Mouse (Mus musculus) lung, embryonic 15.5 days (tissue): ENCODE measurements around the gene Tsen54. TPM values are rescaled to one million over a fixed set of nuclear protein-coding genes. Genes with fewer than 3 reads are reported as not detected.
"Not testable (repeated sequence)": the region's sequence is repeated elsewhere in the genome, so short reads cannot be mapped to it uniquely, and the experiment has no call there.

Source experiments
- ATAC-seq: fragments of 200-750 bp; cut with Nextera tagmentation; 2 replicates; pipeline ENCODE4 v1.8.0; 2017; ENCODE audit warnings: moderate number of reproducible peaks, borderline replicate concordance; ENCODE audit not compliant: low FRiP score, low TSS enrichment; ENCODE audit errors: extremely low read depth
- H3K27ac ChIP-seq: fragments of 300-500 bp; sonication (generic); 2 replicates; pipeline ENCODE4 v1.5.1; 2015; ENCODE audit warnings: moderate library complexity, mild to moderate bottlenecking, inconsistent platforms
- H3K27me3 ChIP-seq: fragments of 300-500 bp; sonication (generic); 2 replicates; pipeline ENCODE4 v1.6.1; 2015; ENCODE audit warnings: inconsistent platforms
- H3K36me3 ChIP-seq: fragments of 300-500 bp; sonication (generic); 2 replicates; pipeline ENCODE4 v1.6.1; 2015; ENCODE audit warnings: inconsistent platforms
- H3K4me1 ChIP-seq: fragments of 300-500 bp; sonication (generic); 2 replicates; pipeline ENCODE4 v1.6.1; 2015; ENCODE audit warnings: inconsistent platforms
- H3K4me2 ChIP-seq: fragments of 300-500 bp; sonication (generic); 2 replicates; pipeline ENCODE4 v1.6.1; 2015; ENCODE audit warnings: inconsistent platforms, mild to moderate bottlenecking, moderate library complexity
- H3K4me3 ChIP-seq: fragments of 300-500 bp; sonication (generic); 2 replicates; pipeline ENCODE4 v1.5.1; 2015; ENCODE audit warnings: mild to moderate bottlenecking, inconsistent platforms
- H3K9ac ChIP-seq: fragments of 300-500 bp; sonication (generic); 2 replicates; pipeline ENCODE4 v1.6.1; 2015; ENCODE audit warnings: inconsistent platforms
- H3K9me3 ChIP-seq: fragments of 300-500 bp; sonication (generic); 2 replicates; pipeline ENCODE4 v1.6.1; 2016; ENCODE audit warnings: inconsistent platforms
- WGBS: fragments of 180-500 bp; shearing (Covaris S2); methylation state at CpG from one replicate; pipeline ENCODE4 v1.1.7; 2015; 5-methylcytosine and 5-hydroxymethylcytosine counted together
- microRNA-seq: library from miRNA; unstranded; fragments of <30 nt; microRNA quantifications from one replicate; pipeline ENCODE4, GENCODE M21; 2016
- polyA plus RNA-seq: library from polyadenylated mRNA; unstranded; fragments of >200 nt; fragmentation: Nextera tagmentation; extraction: Ambion mirVana; gene quantifications from 2 replicates; pipeline ENCODE4 v1.2.1, GENCODE M21; 2015

The Tsen54 gene
- polyA plus RNA-seq, 1 experiment from 2014 or later: 37.3 TPM

- WGBS: 95% methylated on average over 2 of the region's 2 CpGs
- no peaks in the 10 kb centered on the region for H3K27me3 ChIP-seq
- peaks cover 36% of the 10 kb centered on the region for H3K36me3 ChIP-seq
- no peak for ATAC-seq
- no peak overlapping the region for H3K27ac ChIP-seq
- 0 out of 2 replicates have a peak, but pooled peaks cover 4% of the 10 kb centered on the region for H3K9me3 ChIP-seq
- no peak overlapping the region for H3K9ac ChIP-seq
- no peak overlapping the region for H3K4me3 ChIP-seq
- H3K4me2 ChIP-seq: no peak overlapping the region
- H3K4me1 ChIP-seq: peaks cover 30% of the 10 kb centered on the region
Observed at GRCm38 (mm10) chr11:115845819-115846218, 31.3 kb downstream of the Tsen54 start.

GRCm38 (mm10) chr11:115854674-115855073 is 40.1 kb downstream of the Tsen54 start:
- Histone ChIP-seq H3K36me3 (peaks cover 27% of the 10 kb centered on the region), H3K4me3 (no peak overlapping the region), H3K4me1 (peaks cover 17% of the 10 kb centered on the region), H3K9me3 (0 out of 2 replicates have a peak, but pooled peaks cover 4% of the 10 kb centered on the region), H3K27ac (no peak overlapping the region), H3K27me3 (peaks cover 32% of the 10 kb centered on the region), H3K4me2 (no peak overlapping the region), H3K9ac (no peak overlapping the region)
- no peak for ATAC-seq
- WGBS: 83% methylated on average over 6 of the region's 6 CpGs

- 88% methylated on average over 4 of the region's 4 CpGs for WGBS
- peaks cover 57% of the 10 kb centered on the region for H3K27me3 ChIP-seq
Observed at GRCm38 (mm10) chr11:115857146-115857545, 42.6 kb downstream of the Tsen54 start.

GRCm38 (mm10) chr11:115857936-115858335 is 43.4 kb downstream of the Tsen54 start:
- Histone ChIP-seq H3K9ac (no peak overlapping the region), H3K4me2 (no peak overlapping the region), H3K36me3 (peaks cover 15% of the 10 kb centered on the region; the same call in 1 of the 2 replicates), H3K9me3 (0 out of 2 replicates have a peak, but pooled peaks cover 4% of the 10 kb centered on the region), H3K27me3 (peaks cover 57% of the 10 kb centered on the region), H3K4me1 (peaks cover 17% of the 10 kb centered on the region), H3K27ac (no peak overlapping the region), H3K4me3 (no peak overlapping the region)
- 33% methylated on average over 13 of the region's 13 CpGs for WGBS
- no peak for ATAC-seq

More at GRCm38 (mm10) chr11:115857146-115857545, 42.6 kb downstream of the Tsen54 start:
- not testable (repeated sequence) for H3K9ac ChIP-seq, H3K27ac ChIP-seq, H3K9me3 ChIP-seq, ATAC-seq, H3K4me3 ChIP-seq, H3K4me2 ChIP-seq
- peaks cover 15% of the 10 kb centered on the region; the same call in 1 of the 2 replicates for H3K36me3 ChIP-seq
- peaks cover 17% of the 10 kb centered on the region for H3K4me1 ChIP-seq

GRCm38 (mm10) chr11:115858354-115858753 is 43.8 kb downstream of the Tsen54 start, which contains the start of gene Myo15b:
Myo15b (plus strand) TSS chr11:115858406.
- Histone ChIP-seq H3K9me3 (0 out of 2 replicates have a peak, but pooled peaks cover 4% of the 10 kb centered on the region), H3K9ac (peak within 1 kb of the TSS; percentile 39; the same call in 1 of the 2 replicates), H3K36me3 (peaks cover 15% of the 10 kb centered on the region; the same call in 1 of the 2 replicates), H3K27me3 (peaks cover 57% of the 10 kb centered on the region), H3K27ac (no peak within 1 kb of the TSS), H3K4me2 (peak within 1 kb of the TSS; percentile 78), H3K4me3 (peak within 1 kb of the TSS; percentile 41), H3K4me1 (peaks cover 17% of the 10 kb centered on the region)
- WGBS: 14% methylated on average over 27 of the region's 27 CpGs
- no peak for ATAC-seq

- Histone ChIP-seq H3K27me3 (peaks cover 57% of the 10 kb centered on the region), H3K27ac (no peak overlapping the region), H3K9ac (peak overlapping the region; percentile 39), H3K4me2 (peak overlapping the region; percentile 78), H3K4me3 (peak overlapping the region; percentile 41), H3K4me1 (peaks cover 17% of the 10 kb centered on the region), H3K9me3 (0 out of 2 replicates have a peak, but pooled peaks cover 4% of the 10 kb centered on the region), H3K36me3 (peaks cover 6% of the 10 kb centered on the region; the same call in 1 of the 2 replicates)
- 1% methylated on average over 75 of the region's 75 CpGs for WGBS
- peak; percentile 88 for ATAC-seq
Observed at GRCm38 (mm10) chr11:115859143-115859945, 44.8 kb downstream of the Tsen54 start.

GRCm38 (mm10) chr11:115863895-115864294 is 49.4 kb downstream of the Tsen54 start:
- no peak for ATAC-seq

GRCm38 (mm10) chr11:115869393-115869792 is 54.9 kb downstream of the Tsen54 start:
- Histone ChIP-seq H3K27ac (no peak overlapping the region), H3K9me3 (no peaks in the 10 kb centered on the region), H3K4me3 (no peak overlapping the region), H3K27me3 (no peaks in the 10 kb centered on the region), H3K4me1 (no peaks in the 10 kb centered on the region), H3K4me2 (no peak overlapping the region), H3K36me3 (no peaks in the 10 kb centered on the region), H3K9ac (no peak overlapping the region)
- WGBS: 51% methylated on average over 8 of the region's 8 CpGs
- ATAC-seq: 0 out of 2 replicates have a peak, but pooled peaks have one; percentile 33

More at GRCm38 (mm10) chr11:115863895-115864294, 49.4 kb downstream of the Tsen54 start:
- Histone ChIP-seq H3K4me1 (peaks cover 6% of the 10 kb centered on the region), H3K27ac (no peak overlapping the region), H3K4me2 (no peak overlapping the region), H3K4me3 (no peak overlapping the region), H3K9ac (no peak overlapping the region), H3K9me3 (no peaks in the 10 kb centered on the region), H3K36me3 (no peaks in the 10 kb centered on the region), H3K27me3 (peaks cover 33% of the 10 kb centered on the region)
- 81% methylated on average over 8 of the region's 8 CpGs for WGBS

- Histone ChIP-seq H3K27me3 (no peaks in the 10 kb centered on the region), H3K4me1 (no peaks in the 10 kb centered on the region), H3K27ac (no peak overlapping the region), H3K9ac (no peak overlapping the region), H3K36me3 (no peaks in the 10 kb centered on the region), H3K4me3 (no peak overlapping the region), H3K4me2 (no peak overlapping the region), H3K9me3 (no peaks in the 10 kb centered on the region)
- 0 out of 2 replicates have a peak, but pooled peaks have one; percentile 6 for ATAC-seq
- WGBS: 66% methylated on average over 4 of the region's 4 CpGs
Observed at GRCm38 (mm10) chr11:115872437-115872836, 57.9 kb downstream of the Tsen54 start.

Small RNA genes lying within 50 kb of the gene (microRNA-seq; reads per million reads assigned to microRNA genes)
- gene Mir5621: not detected

Other genes starting within 250 kb of the Tsen54 start
- gene Mrps7, start 210.8 kb upstream of the Tsen54 start, polyA plus RNA-seq: 83.9 and 85.0 TPM in 2 replicates
- 15.6 and 18.1 TPM in 2 replicates for gene Gga3, start 210.7 kb upstream of the Tsen54 start, polyA plus RNA-seq
- gene Mif4gd, start 201.8 kb upstream of the Tsen54 start, polyA plus RNA-seq: 29.5 and 32.3 TPM in 2 replicates
- 19.6 and 20.9 TPM in 2 replicates for gene Slc25a19, start 186.4 kb upstream of the Tsen54 start, polyA plus RNA-seq
- gene Grb2, start 106.1 kb upstream of the Tsen54 start, polyA plus RNA-seq: 85.6 and 91.0 TPM in 2 replicates
- gene Tmem94, start 49.3 kb upstream of the Tsen54 start, polyA plus RNA-seq: 23.1 and 24.6 TPM in 2 replicates
- 19.0 and 19.6 TPM in 2 replicates for gene Caskin2, start 1.1 kb upstream of the Tsen54 start, polyA plus RNA-seq
- 35.1 and 40.1 TPM in 2 replicates for gene Llgl2, start 9.3 kb downstream of the Tsen54 start, polyA plus RNA-seq
- gene Myo15b, start 43.7 kb downstream of the Tsen54 start, polyA plus RNA-seq: 0.25 and 0.49 TPM in 2 replicates
- gene Smim5, start 85.2 kb downstream of the Tsen54 start, polyA plus RNA-seq: 3.6 and 4.8 TPM in 2 replicates
- gene Smim6, start 97.3 kb downstream of the Tsen54 start, polyA plus RNA-seq: 24.4 and 25.5 TPM in 2 replicates
- 29.8 and 35.5 TPM in 2 replicates for gene Sap30bp, start 118.6 kb downstream of the Tsen54 start, polyA plus RNA-seq
- 20.5 and 22.3 TPM in 2 replicates for gene Recql5, start 118.8 kb downstream of the Tsen54 start, polyA plus RNA-seq
- gene Itgb4, start 160.0 kb downstream of the Tsen54 start, polyA plus RNA-seq: 2.6 and 3.4 TPM in 2 replicates
- 215 and 229 TPM in 2 replicates for gene Galk1, start 198.0 kb downstream of the Tsen54 start, polyA plus RNA-seq
- 1,879 and 1,955 TPM in 2 replicates for gene H3f3b, start 213.2 kb downstream of the Tsen54 start, polyA plus RNA-seq
- gene Unk, start 215.6 kb downstream of the Tsen54 start, polyA plus RNA-seq: 37.0 and 37.7 TPM in 2 replicates